Mouse (Mus musculus) neural tube, embryonic 14.5 days (tissue): Measurements from ENCODE around the gene Mrps18a. TPM values are rescaled to one million over a fixed set of nuclear protein-coding genes. Genes with fewer than 3 reads are reported as not detected.
A peak's percentile ranks its signal among the peaks of the same experiment; 100 is the strongest.

Experiments used
- ATAC-seq: fragments of 200-750 bp; cut with Nextera tagmentation; 2 replicates; pipeline ENCODE4 v1.8.0; 2017; ENCODE audit warnings: low read depth, mild to moderate bottlenecking, moderate TSS enrichment, moderate library complexity
- H3K27ac ChIP-seq: fragments of 300-500 bp; sonication (generic); 2 replicates; pipeline ENCODE4 v1.5.1; 2014; ENCODE audit warnings: low read depth, mild to moderate bottlenecking, control low read depth, low read length, moderate library complexity, mixed read lengths
- H3K27me3 ChIP-seq: fragments of 300-500 bp; sonication (generic); 2 replicates; pipeline ENCODE4 v1.6.1; 2014; ENCODE audit warnings: low read length; ENCODE audit not compliant: control insufficient read depth, insufficient read depth
- H3K36me3 ChIP-seq: fragments of 300-500 bp; sonication (generic); 2 replicates; pipeline ENCODE4 v1.6.1; 2014; ENCODE audit warnings: low read length, mixed read lengths; ENCODE audit not compliant: control insufficient read depth, insufficient read depth
- H3K4me1 ChIP-seq: fragments of 300-500 bp; sonication (generic); 2 replicates; pipeline ENCODE4 v1.6.1; 2014; ENCODE audit warnings: low read length; ENCODE audit not compliant: control insufficient read depth, insufficient read depth
- H3K4me2 ChIP-seq: fragments of 300-500 bp; sonication (generic); 2 replicates; pipeline ENCODE4 v1.6.1; 2014; ENCODE audit warnings: mild to moderate bottlenecking, low read depth, low read length, control low read depth
- H3K4me3 ChIP-seq: fragments of 300-500 bp; sonication (generic); 2 replicates; pipeline ENCODE4 v1.5.1; 2014; ENCODE audit warnings: low read depth, low read length, control low read depth, mixed read lengths
- H3K9ac ChIP-seq: fragments of 300-500 bp; sonication (generic); replicated peaks from 2 replicates; pipeline ENCODE4 v1.6.1; 2014; ENCODE audit warnings: low read depth, mild to moderate bottlenecking, control low read depth, low read length, mixed read lengths
- H3K9me3 ChIP-seq: fragments of 300-500 bp; sonication (generic); 2 replicates; pipeline ENCODE4 v1.6.1; 2016; ENCODE audit warnings: low read length; ENCODE audit not compliant: control insufficient read depth
- WGBS: fragments of 180-500 bp; shearing (Covaris S2); extraction: QIAGEN DNeasy Blood & Tissue Kit; methylation state at CpG from one replicate; pipeline ENCODE4 v1.1.7; 2014; 5-methylcytosine and 5-hydroxymethylcytosine counted together
- polyA plus RNA-seq: library from polyadenylated mRNA; unstranded; fragments of >200 nt; fragmentation: Nextera tagmentation; extraction: Ambion mirVana; gene quantifications from 2 replicates; pipeline ENCODE4 v1.2.1, GENCODE M21; 2014

Mrps18a gene
- polyA plus RNA-seq, 1 experiment from 2014 or later = 152 TPM

DNA sequence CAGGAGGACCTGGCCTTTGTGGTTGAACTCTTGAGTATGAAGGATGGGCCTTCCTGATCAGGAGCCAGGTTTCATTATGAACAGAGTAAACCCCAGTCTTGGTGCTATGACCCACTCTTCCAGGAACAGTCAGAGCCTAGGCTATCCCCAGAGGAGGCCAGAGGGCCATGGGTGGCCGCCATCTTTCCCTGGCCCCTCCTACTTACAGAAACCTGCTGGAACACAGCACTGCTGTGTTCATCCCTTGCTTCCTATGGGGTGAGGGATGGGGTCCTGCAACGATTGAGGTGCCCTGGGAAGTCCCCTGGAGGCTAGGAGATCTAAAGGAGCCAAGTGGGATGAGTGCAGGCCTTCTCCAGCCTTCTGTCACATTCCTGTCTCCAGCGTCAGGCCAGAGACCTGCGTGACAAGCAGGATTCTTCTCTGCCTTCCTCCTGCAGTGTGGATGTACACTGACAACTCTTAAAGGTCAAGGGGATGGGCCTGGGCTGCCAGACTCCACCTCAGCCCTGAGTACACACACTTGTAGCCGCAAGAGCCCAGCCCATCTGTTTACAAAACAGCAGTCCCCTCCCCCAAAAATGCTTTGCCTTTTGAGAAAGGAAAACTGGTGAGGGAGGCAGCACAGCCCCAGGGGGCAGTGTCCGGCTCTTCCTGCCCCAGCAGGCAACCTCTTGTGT, 17.2 kb downstream of the Mrps18a start:
- WGBS = 87% methylated on average over 6 of the region's 6 CpGs
- no peaks in the 10 kb centered on the region for H3K4me1 ChIP-seq
- H3K36me3 ChIP-seq = peaks cover 61% of the 10 kb centered on the region
- no peaks in the 10 kb centered on the region for H3K27me3 ChIP-seq
- H3K27ac ChIP-seq = no peak overlapping the region
- no peak overlapping the region for H3K4me3 ChIP-seq
- no peak overlapping the region for H3K9ac ChIP-seq
- H3K4me2 ChIP-seq = no peak overlapping the region
- H3K9me3 ChIP-seq = no peaks in the 10 kb centered on the region
- no peak for ATAC-seq

DNA sequence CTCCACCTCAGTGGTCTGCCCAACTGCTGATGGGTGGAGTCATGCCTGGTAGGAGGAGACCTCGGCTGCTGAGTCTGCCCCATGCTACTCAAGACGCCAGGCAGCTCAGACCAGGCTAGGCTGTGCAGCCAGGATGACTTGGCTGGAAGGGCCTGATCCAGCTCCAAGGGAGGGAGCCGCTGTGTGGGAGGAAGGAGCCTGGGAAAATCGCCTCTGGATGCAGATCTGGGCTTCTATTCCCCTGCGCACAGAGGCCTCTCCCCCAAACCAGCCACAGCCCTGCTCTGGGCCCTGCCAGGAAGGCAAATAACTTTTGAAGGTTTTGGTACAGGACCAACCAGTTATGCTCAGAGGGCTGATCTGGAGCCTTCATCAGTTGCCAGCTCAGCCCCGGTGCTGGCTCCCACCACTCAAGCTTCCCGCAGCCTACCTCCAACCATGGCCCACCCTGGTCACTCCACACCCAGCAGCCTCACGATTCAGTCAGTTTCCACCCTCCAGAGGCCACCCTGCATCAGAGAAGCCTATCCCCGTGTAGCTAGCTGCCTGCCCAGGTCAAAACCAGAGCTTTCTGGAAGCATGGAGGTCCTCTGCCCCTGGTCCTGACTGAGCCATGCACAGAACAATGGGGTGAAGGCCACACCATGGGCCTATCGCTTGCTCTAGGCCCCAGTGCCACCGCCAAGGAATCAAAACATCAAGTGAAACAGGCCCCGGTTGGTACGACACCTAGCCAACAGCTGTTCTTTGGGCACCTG, 19.1 kb downstream of the Mrps18a start:
- no peak for ATAC-seq
- H3K9me3 ChIP-seq = no peaks in the 10 kb centered on the region
- H3K27me3 ChIP-seq = no peaks in the 10 kb centered on the region
- H3K4me1 ChIP-seq = no peaks in the 10 kb centered on the region
- WGBS = 83% methylated on average over 13 of the region's 13 CpGs
- H3K4me3 ChIP-seq = no peak overlapping the region
- no peak overlapping the region for H3K4me2 ChIP-seq
- H3K36me3 ChIP-seq = peaks cover 42% of the 10 kb centered on the region
- H3K9ac ChIP-seq = no peak overlapping the region
- no peak overlapping the region for H3K27ac ChIP-seq

DNA sequence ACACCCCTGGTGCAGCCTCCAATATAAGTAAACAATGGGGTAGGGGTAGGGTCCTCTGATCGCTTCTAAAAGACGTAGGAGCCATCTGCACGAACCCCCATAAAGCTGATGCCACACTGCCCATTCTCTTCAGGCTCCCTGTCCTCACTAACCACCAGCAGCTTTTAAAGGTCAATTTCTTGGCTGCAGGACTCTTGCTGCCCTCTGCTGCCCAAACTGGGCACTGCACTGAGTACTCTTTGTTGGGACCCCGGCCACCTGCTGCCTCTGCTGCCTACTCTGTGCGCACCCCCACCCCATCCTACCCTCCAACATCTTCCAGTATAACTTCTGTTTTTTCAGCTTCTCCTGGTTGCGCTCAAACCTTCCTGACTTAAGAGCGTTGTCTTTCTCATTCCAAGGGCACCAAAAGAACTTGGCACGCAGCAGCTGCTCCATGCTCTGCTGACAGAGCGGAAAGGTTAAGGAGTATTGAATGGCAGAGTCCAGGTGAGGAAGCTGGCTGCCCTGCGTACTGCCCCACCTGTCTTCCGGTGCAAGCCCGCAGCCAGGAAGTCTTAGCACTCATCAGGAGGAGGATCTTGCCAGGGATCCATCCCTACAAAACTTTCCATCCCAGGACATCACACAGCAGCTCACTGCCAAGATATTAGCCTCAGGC, 21.4 kb downstream of the Mrps18a start:
- no peak overlapping the region for H3K4me3 ChIP-seq
- H3K9ac ChIP-seq = no peak overlapping the region
- no peak overlapping the region for H3K27ac ChIP-seq
- no peaks in the 10 kb centered on the region for H3K4me1 ChIP-seq
- no peak overlapping the region for H3K4me2 ChIP-seq
- WGBS = 13% methylated on average over 12 of the region's 12 CpGs
- peak; percentile 34; the same call in 1 of the 2 replicates for ATAC-seq
- H3K27me3 ChIP-seq = no peaks in the 10 kb centered on the region
- H3K36me3 ChIP-seq = peaks cover 20% of the 10 kb centered on the region
- H3K9me3 ChIP-seq = no peaks in the 10 kb centered on the region

DNA sequence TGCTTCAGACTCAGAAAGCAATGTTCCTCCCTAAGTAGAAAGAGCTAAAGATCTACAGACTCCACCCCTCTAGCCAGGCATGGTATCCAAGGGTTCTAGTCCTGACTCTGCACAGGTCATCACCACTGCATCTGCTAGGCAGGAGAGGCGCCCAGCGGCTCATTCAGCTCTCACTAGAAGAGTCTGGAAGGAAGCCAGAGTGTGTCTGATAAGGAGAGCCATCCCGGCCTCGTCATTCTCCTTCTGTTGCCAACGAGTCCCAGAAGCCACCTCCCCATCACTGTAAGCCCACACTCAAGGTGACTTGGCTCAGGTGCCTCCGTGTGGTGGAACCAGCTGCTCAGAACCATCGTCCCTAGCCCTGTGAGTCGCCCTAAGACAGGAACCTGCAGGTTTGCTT, 22.1 kb downstream of the Mrps18a start:
- 71% methylated on average over 8 of the region's 8 CpGs for WGBS
- H3K9ac ChIP-seq = no peak overlapping the region
- no peaks in the 10 kb centered on the region for H3K4me1 ChIP-seq
- H3K27ac ChIP-seq = no peak overlapping the region
- H3K4me2 ChIP-seq = no peak overlapping the region
- H3K36me3 ChIP-seq = peaks cover 14% of the 10 kb centered on the region; the same call in 1 of the 2 replicates
- H3K9me3 ChIP-seq = no peaks in the 10 kb centered on the region
- no peak for ATAC-seq
- H3K4me3 ChIP-seq = no peak overlapping the region
- H3K27me3 ChIP-seq = no peaks in the 10 kb centered on the region

DNA sequence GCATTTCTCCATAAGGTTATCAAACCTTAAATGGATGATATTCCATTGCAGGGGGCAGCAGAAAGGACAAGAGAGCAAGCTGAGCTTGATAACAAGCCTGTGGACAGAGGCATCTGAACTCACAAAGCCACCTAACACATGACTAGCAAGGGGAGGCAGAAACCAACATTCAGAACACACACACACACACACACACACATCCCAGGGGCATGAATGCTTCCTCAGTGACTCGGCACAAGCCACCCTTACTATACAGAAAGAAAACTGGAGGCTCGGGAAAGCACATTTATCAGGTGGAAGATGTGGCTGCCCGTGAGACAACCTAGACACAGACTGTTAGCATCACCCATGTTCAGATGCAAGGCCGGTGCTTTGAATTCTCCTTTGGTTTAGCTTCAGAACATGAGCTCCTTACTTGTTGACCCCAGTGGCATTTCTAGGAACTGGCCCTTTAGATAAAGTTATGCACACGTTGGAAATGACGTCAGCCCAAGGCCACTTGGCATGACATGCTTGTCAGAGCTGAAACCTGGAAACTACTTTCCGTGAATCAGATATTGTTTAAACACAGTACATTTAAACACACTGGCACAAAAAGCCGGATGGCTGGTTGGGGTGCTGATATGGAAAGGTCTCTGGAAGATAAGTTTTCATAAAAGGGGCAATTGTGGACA, 27.9 kb downstream of the Mrps18a start:
- no peaks in the 10 kb centered on the region for H3K36me3 ChIP-seq
- H3K4me2 ChIP-seq = no peak overlapping the region
- no peak overlapping the region for H3K4me3 ChIP-seq
- no peaks in the 10 kb centered on the region for H3K27me3 ChIP-seq
- H3K9me3 ChIP-seq = no peaks in the 10 kb centered on the region
- H3K9ac ChIP-seq = no peak overlapping the region
- ATAC-seq = no peak
- no peak overlapping the region for H3K27ac ChIP-seq
- H3K4me1 ChIP-seq = 0 out of 2 replicates have a peak, but pooled peaks cover 5% of the 10 kb centered on the region
- WGBS = 87% methylated on average over 8 of the region's 8 CpGs

DNA sequence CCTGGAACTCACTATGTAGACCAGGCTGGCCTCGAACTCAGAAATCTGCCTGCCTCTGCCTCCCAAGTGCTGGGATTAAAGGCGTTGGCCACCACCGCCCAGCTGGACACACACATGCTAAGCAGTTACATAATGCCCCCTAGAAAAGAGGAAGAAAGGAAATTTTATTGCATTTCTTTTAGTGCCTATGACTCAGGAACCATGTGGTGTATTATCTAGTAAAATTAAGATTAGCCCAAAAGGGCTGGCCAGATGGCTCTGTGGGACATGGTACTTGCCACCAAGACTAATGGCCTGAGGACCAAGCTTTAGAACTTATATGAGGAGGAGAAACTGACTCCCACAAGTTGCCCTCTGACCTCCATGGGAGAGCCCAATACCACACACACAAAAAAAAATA, 29.1 kb downstream of the Mrps18a start:
- no peak overlapping the region for H3K27ac ChIP-seq
- no peak for ATAC-seq
- H3K9me3 ChIP-seq = no peaks in the 10 kb centered on the region
- H3K27me3 ChIP-seq = no peaks in the 10 kb centered on the region
- H3K4me2 ChIP-seq = no peak overlapping the region
- 93% methylated on average over 3 of the region's 3 CpGs for WGBS
- H3K36me3 ChIP-seq = no peaks in the 10 kb centered on the region
- H3K4me3 ChIP-seq = no peak overlapping the region
- no peak overlapping the region for H3K9ac ChIP-seq
- H3K4me1 ChIP-seq = 0 out of 2 replicates have a peak, but pooled peaks cover 8% of the 10 kb centered on the region

DNA sequence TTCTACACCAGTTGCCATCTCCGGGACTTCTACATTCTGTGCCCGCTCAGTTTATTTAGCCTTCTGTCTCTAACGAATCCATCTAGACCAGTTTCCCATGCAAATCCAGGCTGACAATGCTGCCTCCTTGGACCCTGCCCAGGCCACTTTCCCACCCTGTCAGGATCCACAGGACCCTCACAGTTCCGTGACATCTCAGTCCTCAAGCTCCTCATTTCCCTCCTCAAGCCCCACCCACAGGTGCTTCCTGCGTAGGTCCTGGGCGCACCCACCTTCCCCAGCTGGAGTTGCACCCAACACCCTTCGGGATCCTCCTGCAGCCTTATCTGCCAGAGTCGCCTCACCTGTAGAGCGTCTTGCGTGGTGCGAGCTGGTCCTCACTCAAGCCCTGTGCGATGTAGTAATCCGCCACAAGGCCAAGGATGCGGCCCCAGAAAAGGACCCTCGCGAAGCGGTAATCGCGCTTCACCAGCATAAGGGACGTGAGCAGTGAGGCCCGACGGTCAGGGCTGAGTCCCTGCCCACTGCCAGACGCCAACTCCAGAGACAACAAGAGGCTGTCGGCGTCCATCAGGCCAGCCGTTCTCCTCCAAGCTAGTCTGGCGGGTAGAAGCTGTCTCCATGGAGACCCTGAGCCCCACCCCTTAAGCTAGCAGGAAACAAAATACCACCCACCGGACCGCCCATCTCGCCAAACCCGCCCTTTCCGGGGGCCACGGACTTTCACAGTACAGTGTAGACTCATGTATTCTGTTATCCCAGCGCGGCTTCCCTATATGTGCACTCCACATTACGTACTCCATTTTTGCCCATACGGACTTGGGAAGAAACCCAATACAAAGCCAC, 33.0 kb downstream of the Mrps18a start, which contains the start of gene Rsph9:
Gene Rsph9 (minus strand): TSS at position 639 of the 846 bp plus-strand sequence.
- Histone ChIP-seq H3K4me3 (peak within 1 kb of the TSS; percentile 28), H3K27me3 (no peaks in the 10 kb centered on the region), H3K27ac (no peak within 1 kb of the TSS), H3K4me2 (peak within 1 kb of the TSS; percentile 57), H3K9me3 (no peaks in the 10 kb centered on the region), H3K4me1 (0 out of 2 replicates have a peak, but pooled peaks cover 8% of the 10 kb centered on the region), H3K9ac (peak within 1 kb of the TSS; percentile 51), H3K36me3 (peaks cover 9% of the 10 kb centered on the region)
- WGBS = 8% methylated on average over 37 of the region's 37 CpGs
- peak; percentile 91 for ATAC-seq
